Mouse (Mus musculus) heart, adult 11 months (tissue): ENCODE results near the gene Gfi1.

Experiments
- DNase-seq: peaks from one replicate; pipeline ENCODE4 v3.0.0; 2022

Gfi1 gene

GRCm38 (mm10) chr5:107721638-107722011, 4.2 kb downstream of the Gfi1 start:
- DNase-seq: peak; percentile 34

- peak; percentile 82 for DNase-seq
Observed at GRCm38 (mm10) chr5:107720991-107721637, 4.7 kb downstream of the Gfi1 start.

GRCm38 (mm10) chr5:107720511-107720910, 5.3 kb downstream of the Gfi1 start:
- peak; percentile 52 for DNase-seq

- peak; percentile 48 for DNase-seq
Observed at GRCm38 (mm10) chr5:107719786-107720185, 6.0 kb downstream of the Gfi1 start.

GRCm38 (mm10) chr5:107719209-107719608, 6.6 kb downstream of the Gfi1 start:
- DNase-seq: peak; percentile 41

- peak; percentile 64 for DNase-seq
Observed at GRCm38 (mm10) chr5:107717871-107718361, 7.9 kb downstream of the Gfi1 start.

GRCm38 (mm10) chr5:107711689-107712088, 14.1 kb downstream of the Gfi1 start:
- DNase-seq: no peak

GRCm38 (mm10) chr5:107708124-107708797, 17.6 kb downstream of the Gfi1 start:
- DNase-seq: peak; percentile 41

- DNase-seq: peak; percentile 43
Observed at GRCm38 (mm10) chr5:107706262-107706661, 19.6 kb downstream of the Gfi1 start.

- DNase-seq: peak; percentile 61
Observed at GRCm38 (mm10) chr5:107705756-107706155, 20.1 kb downstream of the Gfi1 start.

- DNase-seq: peak; percentile 39
Observed at GRCm38 (mm10) chr5:107703207-107703763, 22.6 kb downstream of the Gfi1 start.

GRCm38 (mm10) chr5:107701658-107702057, 24.2 kb downstream of the Gfi1 start:
- peak; percentile 33 for DNase-seq

- DNase-seq: peak; percentile 49
Observed at GRCm38 (mm10) chr5:107700873-107701272, 25.0 kb downstream of the Gfi1 start.

- DNase-seq: peak; percentile 68
Observed at GRCm38 (mm10) chr5:107698888-107699287, 26.9 kb downstream of the Gfi1 start.

- DNase-seq: peak; percentile 23
Observed at GRCm38 (mm10) chr5:107695019-107695418, 30.8 kb downstream of the Gfi1 start.

GRCm38 (mm10) chr5:107688499-107688866, 37.4 kb downstream of the Gfi1 start:
- peak; percentile 72 for DNase-seq

- DNase-seq: peak; percentile 94
Observed at GRCm38 (mm10) chr5:107687592-107688498, 38.0 kb downstream of the Gfi1 start.

- no peak for DNase-seq
Observed at GRCm38 (mm10) chr5:107687161-107687560, 38.7 kb downstream of the Gfi1 start.

GRCm38 (mm10) chr5:107684380-107684779, 41.5 kb downstream of the Gfi1 start:
- no peak for DNase-seq

GRCm38 (mm10) chr5:107681300-107681699, 44.5 kb downstream of the Gfi1 start:
- DNase-seq: no peak

GRCm38 (mm10) chr5:107678392-107678791, 47.4 kb downstream of the Gfi1 start:
- DNase-seq: no peak
